Mouse (Mus musculus): Measurements from ENCODE around the gene Tmem170b.
A peak's percentile ranks its signal among the peaks of the same experiment; 100 is the strongest.

GRCm38 (mm10) chr13:41573126-41573846, 32.4 kb upstream of the Tmem170b start:
- TF ChIP-seq CTCF (IDR thresholded peaks at IDR 0.05; ENCODE audit: extremely low read depth, insufficient read depth, low read length): peak; percentile 22; the same call in 1 of the 2 replicates
- TF ChIP-seq POLR2A (IDR thresholded peaks at IDR 0.05; ENCODE audit: extremely low read depth, insufficient read depth, low read length): no peak
